ENCODE assay signal across 7 mouse cellular contexts in genomic region chr7:123462070-123462501, GRCm38 (mm10). TPM values are rescaled to one million over a fixed set of nuclear protein-coding genes. Genes with fewer than 3 reads are reported as not detected.
A peak's percentile ranks its signal among the peaks of the same experiment; 100 is the strongest.
DNase-seq lines count a peak whose midpoint lies in the region; ATAC-seq and TF ChIP-seq lines count a peak whose summit lies in the region.

TSS of gene Aqp8 (plus strand) at chr7:123462291.

- no peak within 1 kb of the TSS for H3K9ac ChIP-seq in heart, embryonic 13.5 days

- peak within 1 kb of the TSS; percentile 42 for H3K4me2 ChIP-seq in heart, embryonic 13.5 days

- H3K4me3 ChIP-seq in heart, embryonic 13.5 days: no peak within 1 kb of the TSS
- no peak within 1 kb of the TSS for H3K4me3 ChIP-seq in small intestine, adult 2 months (ENCODE audit: low read depth, low read length)

- TF ChIP-seq CTCF in small intestine, adult 2 months (IDR thresholded peaks at IDR 0.05; ENCODE audit: extremely low read depth, insufficient read length, insufficient replicate concordance, low read depth, low read length): 0 out of 2 replicates have a peak, but pooled peaks have one; percentile 24

- ATAC-seq in heart, embryonic 13.5 days (ENCODE audit: extremely low read depth, insufficient number of reproducible peaks, low FRiP score, low TSS enrichment): 0 out of 2 replicates have a peak, but pooled peaks have one; percentile 51

- H3K4me1 ChIP-seq in heart, embryonic 13.5 days: peaks cover 34% of the 10 kb centered on the region
- peaks cover 19% of the 10 kb centered on the region for H3K4me1 ChIP-seq in small intestine, adult 2 months (ENCODE audit: control insufficient read depth, insufficient read depth, insufficient read length, low read length)

- H3K36me3 ChIP-seq in heart, embryonic 13.5 days: no peaks in the 10 kb centered on the region
- no peaks in the 10 kb centered on the region for H3K36me3 ChIP-seq in small intestine, adult 2 months (ENCODE audit: control insufficient read depth, insufficient read depth, low read length)

- WGBS in heart, embryonic 13.5 days: 29% methylated on average over 9 of the region's 9 CpGs
- WGBS in small intestine, adult 2 months: 23% methylated on average over 9 of the region's 9 CpGs

- TF ChIP-seq POLR2A in small intestine, adult 2 months (IDR thresholded peaks at IDR 0.05; ENCODE audit: low read depth, low read length): no peak

- DNase-seq in MN1 (ENCODE audit: low spot score) (peak; percentile 52), liver (peak; percentile 86)
- DNase-seq in adrenal gland, postnatal 14 days: peak; percentile 57
- DNase-seq in right cerebral cortex, adult 2 months (ENCODE audit: low spot score in 2 of 2): no peak
- DNase-seq in layer of hippocampus, adult 11-12 months (ENCODE audit: low spot score): no peak

- 0 out of 2 replicates have a peak within 1 kb of the TSS, but pooled peaks have one; percentile 8 for H3K27ac ChIP-seq in heart, embryonic 13.5 days (replicated peaks)
- H3K27ac ChIP-seq in small intestine, adult 2 months (ENCODE audit: insufficient read depth, low read depth, low read length): no peak within 1 kb of the TSS

- no peaks in the 10 kb centered on the region for H3K27me3 ChIP-seq in heart, embryonic 13.5 days (replicated peaks)
- no peaks in the 10 kb centered on the region for H3K27me3 ChIP-seq in small intestine, adult 2 months (ENCODE audit: control insufficient read depth, insufficient read depth, low read length)

- H3K9me3 ChIP-seq in heart, embryonic 13.5 days: no peaks in the 10 kb centered on the region

RNA-seq across cellular contexts. Expression of gene Aqp8, which starts in this region (rescaled TPM):
- total RNA-seq in adrenal gland, postnatal 14 days (2021): 0.41 and 3.9 TPM in 2 replicates
- polyA plus RNA-seq in heart, embryonic 13.5 days (2015; fragmentation: Nextera tagmentation; extraction: Ambion mirVana): 1.9 and 3.4 TPM in 2 replicates
- polyA plus RNA-seq in small intestine, adult 2 months (2012; rRNA removed): 0.20 and 7.8 TPM in 2 replicates

Comparison
In these comparisons a context has a peak if more than half of its experiments do, and no peak if none do; other contexts are left out.
1. DNase-seq: peak in MN1 (single experiment), adrenal gland, postnatal 14 days (single experiment) and liver (single experiment); none in right cerebral cortex, adult 2 months (0 of 2) and layer of hippocampus, adult 11-12 months (single experiment).